Mouse (Mus musculus): Measurements from ENCODE around the gene Fcgr1.
"Not testable (repeated sequence)": the region's sequence is repeated elsewhere in the genome, so short reads cannot be mapped to it uniquely, and the experiment has no call there.

Fcgr1 gene

GRCm38 (mm10) chr3:96327131-96327530, 33.4 kb upstream of the Fcgr1 start:
- DNase-seq (ENCODE audit: low spot score) = no peak

DNA sequence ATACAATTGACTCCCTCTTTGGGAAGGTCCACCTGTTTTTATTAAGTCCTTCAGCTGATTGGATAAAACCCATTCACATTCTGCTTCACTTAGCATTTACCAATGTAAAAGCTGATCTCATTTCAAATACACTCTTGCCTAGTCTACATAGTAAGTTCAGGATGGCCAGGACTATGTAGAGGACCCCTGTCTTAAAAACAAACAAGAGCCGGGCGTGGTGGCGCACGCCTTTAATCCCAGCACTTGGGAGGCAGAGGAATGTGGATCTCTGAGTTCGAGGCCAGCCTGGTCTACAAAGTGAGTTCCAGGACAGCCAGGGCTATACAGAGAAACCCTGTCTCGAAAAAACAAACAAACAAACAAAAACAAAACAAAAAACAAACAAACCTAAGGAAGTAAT, 30.0 kb upstream of the Fcgr1 start:
- DNase-seq (ENCODE audit: low spot score) = not testable (repeated sequence)

DNA sequence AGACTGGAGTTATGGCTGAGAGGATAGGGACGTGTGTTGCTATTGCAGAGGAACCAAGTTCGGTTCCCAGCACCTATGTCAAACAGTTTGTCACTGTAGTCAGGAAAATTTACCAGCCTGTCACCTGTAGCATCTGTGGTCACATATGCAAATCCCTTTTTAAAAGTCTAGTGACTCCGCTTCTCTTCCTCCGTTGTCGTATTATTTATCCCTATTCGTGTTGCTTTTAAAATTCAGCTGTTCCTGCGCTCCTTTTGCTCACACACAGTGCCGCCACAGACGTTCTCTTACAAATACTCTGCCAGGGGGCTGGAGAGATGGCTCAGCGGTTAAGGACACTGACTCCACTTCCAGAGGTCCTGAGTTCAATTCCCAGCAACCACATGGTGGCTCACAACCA, 28.8 kb upstream of the Fcgr1 start:
- no peak for DNase-seq (ENCODE audit: low spot score)

DNA sequence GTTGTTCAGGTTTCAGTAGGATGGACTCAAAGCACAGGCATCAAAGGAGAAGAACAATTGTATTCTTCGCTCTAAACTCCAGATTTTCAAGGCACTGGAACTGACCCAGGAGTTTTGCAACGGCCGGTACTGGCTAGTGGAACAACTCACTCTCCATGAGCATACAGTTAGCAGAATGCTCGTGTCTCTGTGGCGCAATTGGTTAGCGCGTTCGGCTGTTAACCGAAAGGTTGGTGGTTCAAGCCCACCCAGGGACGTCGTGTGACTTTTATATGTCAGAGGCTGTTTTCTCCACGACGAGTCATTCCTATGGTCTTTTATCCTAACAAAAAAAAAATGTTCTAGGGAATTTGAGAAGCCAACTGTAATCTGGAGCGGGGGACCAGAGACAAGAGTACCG, 28.1 kb upstream of the Fcgr1 start:
- no peak for DNase-seq (ENCODE audit: low spot score)

GRCm38 (mm10) chr3:96320003-96320402, 26.2 kb upstream of the Fcgr1 start:
- DNase-seq (ENCODE audit: low spot score) = not testable (repeated sequence)

- DNase-seq (ENCODE audit: low spot score) = no peak
Measured at GRCm38 (mm10) chr3:96312341-96313098, 18.8 kb upstream of the Fcgr1 start.

DNA sequence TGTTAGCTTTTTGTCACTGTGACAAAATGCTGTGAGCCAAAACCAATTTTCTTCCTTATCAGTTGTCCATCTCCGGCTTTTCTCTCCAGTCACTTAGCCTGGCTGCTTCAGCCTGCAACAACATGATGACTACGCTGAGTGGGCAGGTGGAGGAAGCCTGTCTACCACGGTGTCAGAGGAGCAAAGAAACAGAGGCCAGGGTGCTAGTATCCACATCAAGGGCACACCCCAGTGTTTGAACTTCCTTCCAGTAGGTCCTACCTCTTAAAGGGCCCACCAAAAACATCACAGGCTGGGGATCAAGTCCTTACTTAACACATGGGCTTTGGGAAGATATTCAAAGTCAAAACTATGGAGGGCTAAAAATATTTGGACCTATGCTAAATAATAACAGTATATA, 15.7 kb upstream of the Fcgr1 start:
- no peak for DNase-seq (ENCODE audit: low spot score)

- no peak for DNase-seq (ENCODE audit: low spot score)
Measured at GRCm38 (mm10) chr3:96306506-96306905, 12.7 kb upstream of the Fcgr1 start.

- DNase-seq (ENCODE audit: low spot score) = no peak
Measured at GRCm38 (mm10) chr3:96302076-96302475, 8.3 kb upstream of the Fcgr1 start.

DNA sequence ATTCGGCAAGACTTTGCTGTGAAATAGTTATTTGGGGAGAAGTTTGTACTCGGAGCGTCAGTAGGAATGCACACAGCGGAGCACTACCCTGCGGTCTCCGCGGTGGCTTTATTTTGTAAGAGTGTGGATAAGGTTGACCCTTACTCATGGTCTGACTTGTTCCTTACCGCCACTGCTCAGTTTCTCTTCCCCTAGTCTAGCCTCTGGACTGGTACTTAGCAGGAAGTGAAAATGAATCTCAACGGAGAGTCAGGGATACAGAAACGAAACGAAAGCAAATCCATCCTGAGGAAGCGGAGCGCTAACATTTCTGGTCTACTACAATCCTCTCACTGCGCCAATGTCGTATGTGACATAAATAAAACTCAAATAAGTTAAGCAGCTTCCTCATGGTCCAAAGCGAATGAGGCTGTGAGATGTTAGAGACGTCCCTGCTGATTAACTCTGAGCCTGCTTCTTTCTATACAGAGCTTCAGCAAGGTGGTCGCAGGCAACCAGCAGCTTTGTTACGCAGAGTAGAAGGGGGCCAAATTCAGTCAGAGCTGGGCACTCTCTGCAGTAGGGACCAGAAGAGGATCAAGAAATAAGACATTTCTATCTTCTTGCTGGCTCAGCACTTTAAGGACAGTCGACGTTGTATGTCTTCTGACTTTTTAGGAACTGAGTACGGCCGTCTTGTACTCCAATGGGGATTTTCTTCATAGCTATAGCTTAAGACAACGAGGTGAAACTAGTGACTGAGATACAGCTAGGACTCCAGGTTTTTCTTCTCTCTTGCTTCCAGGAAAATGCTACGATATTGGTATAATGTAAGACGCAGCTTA, 7.1 kb upstream of the Fcgr1 start:
- DNase-seq (ENCODE audit: low spot score) = no peak

DNA sequence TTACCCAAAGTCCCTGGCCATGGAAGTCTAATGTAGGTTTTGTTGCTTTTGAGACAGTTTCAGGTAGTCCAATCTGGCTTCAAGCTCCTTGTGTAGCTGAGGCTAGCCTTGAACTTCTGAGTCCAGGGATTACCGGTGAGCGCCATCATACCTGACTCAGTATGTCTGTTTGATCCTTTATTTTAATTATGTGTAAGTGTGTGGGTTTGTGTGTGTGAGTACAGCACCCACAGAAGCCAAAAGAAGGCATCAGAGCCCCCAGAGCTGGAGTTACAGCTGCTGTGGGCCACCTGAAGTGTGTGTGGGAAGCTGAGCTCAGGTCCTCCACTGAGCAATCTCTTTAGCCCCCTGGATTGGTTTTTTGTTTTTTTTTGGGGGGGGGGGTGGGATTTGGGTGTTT, 5.8 kb upstream of the Fcgr1 start:
- DNase-seq (ENCODE audit: low spot score) = no peak

DNA sequence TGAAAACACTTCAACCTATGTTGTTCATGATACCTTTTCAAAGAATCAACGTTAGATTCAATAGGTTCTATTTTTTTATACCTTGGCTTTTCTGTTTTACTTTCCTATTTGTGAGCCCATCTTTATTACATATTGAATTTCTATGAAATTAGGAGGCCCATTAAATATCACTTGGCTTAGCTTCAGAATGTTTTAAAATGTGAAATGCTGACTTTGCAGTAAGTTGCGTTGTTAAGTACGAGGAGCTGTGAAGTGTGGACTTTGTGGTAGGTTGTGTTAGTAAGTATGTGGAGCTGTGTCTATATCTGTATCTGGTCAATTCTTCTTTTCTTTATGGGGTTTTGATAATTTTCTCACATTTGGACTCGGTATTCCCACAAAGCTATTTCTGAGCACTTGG, 4.6 kb upstream of the Fcgr1 start:
- no peak for DNase-seq (ENCODE audit: low spot score)

- DNase-seq (ENCODE audit: low spot score) = no peak
Measured at GRCm38 (mm10) chr3:96293368-96293767, 401 bp downstream of the Fcgr1 start.

- no peak for DNase-seq (ENCODE audit: low spot score)
Measured at GRCm38 (mm10) chr3:96292641-96293040, 1.1 kb downstream of the Fcgr1 start.

- DNase-seq (ENCODE audit: low spot score) = not testable (repeated sequence)
Measured at GRCm38 (mm10) chr3:96290727-96291126, 3.0 kb downstream of the Fcgr1 start.

- DNase-seq (ENCODE audit: low spot score) = no peak
Measured at GRCm38 (mm10) chr3:96289201-96289600, 4.6 kb downstream of the Fcgr1 start.

DNA sequence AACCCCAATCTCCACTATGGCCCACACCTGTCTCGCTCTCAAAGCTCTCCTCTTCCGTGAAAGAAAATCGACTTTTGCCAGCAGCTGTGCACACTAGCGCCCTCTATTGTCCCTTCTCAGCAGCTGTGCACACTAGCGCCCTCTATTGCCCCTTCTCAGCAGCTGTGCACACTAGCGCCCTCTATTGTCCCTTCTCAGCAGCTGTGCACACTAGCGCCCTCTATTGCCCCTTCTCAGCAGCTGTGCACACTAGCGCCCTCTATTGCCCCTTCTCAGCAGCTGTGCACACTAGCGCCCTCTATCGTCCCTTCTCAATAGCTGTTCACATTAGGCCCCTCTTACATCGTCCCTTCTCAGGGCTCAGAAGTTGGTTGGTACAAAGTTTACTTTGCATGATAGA, 6.4 kb downstream of the Fcgr1 start:
- not testable (repeated sequence) for DNase-seq (ENCODE audit: low spot score)

GRCm38 (mm10) chr3:96284457-96284856, 9.3 kb downstream of the Fcgr1 start:
- DNase-seq (ENCODE audit: low spot score) = no peak

- no peak for DNase-seq (ENCODE audit: low spot score)
Measured at GRCm38 (mm10) chr3:96280660-96281059, 13.1 kb downstream of the Fcgr1 start.

DNA sequence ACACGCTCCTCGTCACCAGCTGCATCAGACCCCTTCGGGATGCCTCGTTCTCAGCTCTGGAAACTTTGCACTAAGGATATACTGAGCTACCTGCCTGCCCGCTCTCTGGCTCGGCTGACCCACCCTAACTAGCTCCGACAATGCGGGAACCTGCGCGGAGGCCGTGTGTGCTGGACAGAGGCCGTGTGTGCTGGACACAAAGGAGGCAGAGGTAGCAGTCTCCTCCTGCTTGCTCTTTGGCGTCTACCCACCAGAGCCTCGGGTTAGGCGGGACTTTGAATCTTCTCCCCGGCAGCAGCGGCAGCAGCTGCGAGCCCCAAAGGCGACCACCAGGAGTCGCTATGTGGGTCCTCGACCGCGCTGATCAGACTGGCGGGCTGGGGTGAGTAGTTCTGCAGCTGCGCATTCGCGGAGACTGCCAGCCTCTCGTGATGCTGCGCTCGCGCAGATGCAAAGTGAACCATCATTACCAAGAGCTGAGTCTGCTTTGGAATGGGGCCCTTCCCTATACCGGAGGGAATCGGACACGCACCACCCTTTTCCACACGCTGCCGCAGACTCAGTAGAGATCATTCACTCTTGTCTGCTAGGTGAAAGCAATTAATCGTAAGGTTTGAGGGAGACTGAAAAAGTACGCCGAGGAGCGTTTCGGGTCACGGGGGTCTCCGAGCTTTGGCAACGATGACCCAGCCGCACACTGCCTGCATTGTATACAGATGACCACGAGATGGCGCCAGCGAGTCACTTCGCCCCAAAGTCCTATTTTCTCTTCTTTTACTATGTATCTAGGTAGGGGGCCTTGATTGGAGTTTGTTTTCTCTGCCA, 15.8 kb downstream of the Fcgr1 start:
- DNase-seq (ENCODE audit: low spot score) = peak; percentile 75

DNA sequence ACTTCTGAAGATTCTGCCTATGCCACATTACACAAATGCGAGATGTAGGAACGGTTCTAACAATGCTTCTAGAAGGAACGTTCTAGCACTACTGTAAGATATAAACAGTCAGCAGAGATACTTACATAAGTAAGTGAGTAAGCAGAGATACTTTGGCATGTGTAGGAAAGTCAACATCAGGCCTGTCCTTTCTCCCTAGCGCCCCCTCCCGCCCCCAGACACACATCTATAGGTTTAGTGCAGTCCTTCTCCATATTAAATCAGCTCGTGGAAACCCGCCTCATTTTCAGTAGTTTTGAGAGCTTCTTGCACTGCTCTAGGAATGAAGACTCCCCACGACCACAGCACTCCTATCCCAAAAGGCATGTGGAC, 16.4 kb downstream of the Fcgr1 start:
- DNase-seq (ENCODE audit: low spot score) = no peak

- no peak for DNase-seq (ENCODE audit: low spot score)
Measured at GRCm38 (mm10) chr3:96273591-96274465, 19.9 kb downstream of the Fcgr1 start.
